ENCODE assay signal across 10 mouse cellular contexts in the genomic region with DNA sequence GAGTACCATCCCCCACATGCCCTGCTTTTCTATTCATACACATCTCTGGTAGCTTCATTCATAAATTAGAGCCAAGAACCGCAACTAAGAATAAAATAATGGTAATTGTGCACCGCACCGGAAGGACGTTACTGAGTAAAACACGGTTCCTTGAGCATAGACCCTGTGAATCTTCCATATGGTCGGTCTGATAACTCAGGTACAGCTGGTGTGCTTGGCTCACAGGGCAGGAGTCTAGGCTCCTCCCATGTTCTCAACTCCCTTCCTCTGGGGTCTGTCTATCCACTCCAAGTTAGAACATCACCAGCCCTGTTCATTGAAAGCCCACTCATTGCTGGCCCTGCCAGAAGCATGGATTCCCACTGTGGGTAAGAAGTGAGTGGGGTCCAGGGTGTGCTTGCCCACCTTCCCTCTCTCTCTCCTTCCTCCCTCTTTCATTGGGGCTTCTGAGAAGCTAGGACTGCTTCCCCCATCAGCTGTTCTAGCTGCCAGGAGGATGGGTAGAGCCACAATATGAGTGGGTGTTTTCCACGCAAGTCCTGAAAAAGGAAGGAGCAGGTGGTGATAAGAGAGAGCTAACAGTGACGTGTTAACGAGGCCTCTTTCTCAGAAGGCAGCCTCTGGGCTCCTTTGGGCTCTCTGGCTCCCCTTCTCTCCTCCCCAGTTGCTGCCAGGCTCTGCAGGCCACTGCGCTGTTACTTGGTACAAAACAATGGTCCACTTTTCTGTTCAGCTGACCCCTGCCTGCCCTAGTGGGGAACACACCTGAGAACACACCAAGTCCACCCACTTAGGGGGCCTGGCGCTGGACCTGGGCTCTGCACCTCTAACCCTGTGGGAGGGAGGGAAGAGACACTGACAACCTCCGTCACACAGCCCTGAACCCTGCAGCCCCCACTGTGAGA. TPM values are rescaled to one million over a fixed set of nuclear protein-coding genes. Genes with fewer than 3 reads are reported as not detected.
A peak's percentile ranks its signal among the peaks of the same experiment; 100 is the strongest.
DNase-seq lines count a peak whose midpoint lies in the region; ATAC-seq and TF ChIP-seq lines count a peak whose summit lies in the region.
"Had no signal": no experiment of that assay in that cellular context is flagged by ENCODE, and none has a peak within 500 bp of the region (broad histone marks: within the 10 kb centered on the region; RNA-seq: fewer than 3 reads in every experiment).

No protein-coding gene starts in this region.

- DNase-seq in heart, adult 2 months = no peak
- DNase-seq in heart, adult 9 months (ENCODE audit: low spot score in 2 of 2) = no peak
- no peak for DNase-seq in limb, embryonic 10.5 days (ENCODE audit: low spot score)
- DNase-seq in c-Kit-positive CD71-positive TER-119-negative erythroid progenitor cells, embryonic 14.5 days (ENCODE audit: low read depth) = peak; percentile 24
- DNase-seq in thymus, adult 2 months = no peak

- peaks cover 2% of the 10 kb centered on the region for H3K36me3 ChIP-seq in heart, adult 2 months (ENCODE audit: control insufficient read depth, insufficient read depth, low read length)
- peaks cover 18% of the 10 kb centered on the region for H3K36me3 ChIP-seq in limb, embryonic 15.5 days
- H3K36me3 ChIP-seq in limb, embryonic 10.5 days = peaks cover 90% of the 10 kb centered on the region
- H3K36me3 ChIP-seq in thymus, adult 2 months (ENCODE audit: control insufficient read depth, insufficient read depth, low read length) = no peaks in the 10 kb centered on the region
- H3K36me3 ChIP-seq: intestine, embryonic 15.5 days had no signal

- no peak for TF ChIP-seq POLR2A in heart, adult 2 months (IDR thresholded peaks at IDR 0.05; ENCODE audit: insufficient read depth, low read depth, low read length)
- no peak for TF ChIP-seq POLR2A in thymus, adult 2 months (IDR thresholded peaks at IDR 0.05; ENCODE audit: control insufficient read depth, extremely low read depth, insufficient read depth, low read length, poor library complexity)

- no peak for TF ChIP-seq CTCF in heart, adult 2 months (IDR thresholded peaks at IDR 0.05)
- TF ChIP-seq CTCF in thymus, adult 2 months (IDR thresholded peaks at IDR 0.05; ENCODE audit: borderline replicate concordance, control insufficient read depth, extremely low read depth, insufficient read depth, low read length, poor library complexity) = no peak

- no peak overlapping the region for H3K4me2 ChIP-seq in limb, embryonic 15.5 days
- H3K4me2 ChIP-seq: intestine, embryonic 15.5 days had no signal

- peak overlapping the region; percentile 83 for H3K27ac ChIP-seq in heart, adult 2 months
- peak overlapping the region; percentile 18; the same call in 1 of the 2 replicates for H3K27ac ChIP-seq in limb, embryonic 15.5 days
- H3K27ac ChIP-seq in limb, embryonic 10.5 days = no peak overlapping the region
- H3K27ac ChIP-seq in thymus, adult 2 months (ENCODE audit: control insufficient read depth, insufficient read depth, low read length) = no peak overlapping the region
- H3K27ac ChIP-seq: intestine, embryonic 15.5 days had no signal

- peaks cover 52% of the 10 kb centered on the region for H3K4me1 ChIP-seq in heart, adult 2 months (ENCODE audit: control insufficient read depth, insufficient read depth, low read length)
- peaks cover 49% of the 10 kb centered on the region for H3K4me1 ChIP-seq in limb, embryonic 15.5 days
- H3K4me1 ChIP-seq in limb, embryonic 10.5 days = no peaks in the 10 kb centered on the region
- H3K4me1 ChIP-seq in thymus, adult 2 months (replicated peaks; ENCODE audit: control insufficient read depth, insufficient read depth, low read length) = peaks cover 30% of the 10 kb centered on the region

- H3K9ac ChIP-seq in heart, adult 2 months (ENCODE audit: low read depth, low read length) = peak overlapping the region; percentile 12
- H3K9ac ChIP-seq in limb, embryonic 15.5 days = no peak overlapping the region
- H3K9ac ChIP-seq: intestine, embryonic 15.5 days had no signal

- no peak for ATAC-seq in limb, embryonic 15.5 days (ENCODE audit: insufficient number of reproducible peaks, low FRiP score, low TSS enrichment, low read depth)
- ATAC-seq in megakaryocyte-erythroid progenitor cell, adult 5-6 weeks (replicated peaks; ENCODE audit: low FRiP score, low TSS enrichment, poor library complexity, severe bottlenecking) = 0 out of 2 replicates have a peak, but pooled peaks have one; percentile 45
- no peak for ATAC-seq in erythroblast, adult 5-6 weeks (replicated peaks; ENCODE audit: low FRiP score, poor library complexity, severe bottlenecking)
- ATAC-seq: CD4-positive, CD25-positive, alpha-beta regulatory T cell, adult 4 months; intestine, embryonic 15.5 days had no signal

- H3K4me3 ChIP-seq in heart, adult 2 months = no peak overlapping the region
- no peak overlapping the region for H3K4me3 ChIP-seq in limb, embryonic 15.5 days
- no peak overlapping the region for H3K4me3 ChIP-seq in limb, embryonic 10.5 days
- H3K4me3 ChIP-seq in thymus, adult 2 months (ENCODE audit: control insufficient read depth, insufficient read depth, low read length) = no peak overlapping the region
- H3K4me3 ChIP-seq: intestine, embryonic 15.5 days had no signal

- WGBS in heart, adult 2 months = 61% methylated on average over 12 of the region's 12 CpGs
- 80% methylated on average over 12 of the region's 12 CpGs for WGBS in limb, embryonic 15.5 days
- WGBS in limb, embryonic 10.5 days = 86% methylated on average over 12 of the region's 12 CpGs
- WGBS in thymus, adult 2 months = 91% methylated on average over 12 of the region's 12 CpGs

- intact Hi-C loops in heart, adult 2 months (cut with DNase I) = no loop called here

- no peaks in the 10 kb centered on the region for H3K27me3 ChIP-seq in heart, adult 2 months (ENCODE audit: control insufficient read depth, insufficient read depth, low read length)
- no peaks in the 10 kb centered on the region for H3K27me3 ChIP-seq in limb, embryonic 15.5 days
- H3K27me3 ChIP-seq in limb, embryonic 10.5 days (ENCODE audit: low read depth, poor library complexity, severe bottlenecking) = no peaks in the 10 kb centered on the region
- no peaks in the 10 kb centered on the region for H3K27me3 ChIP-seq in thymus, adult 2 months (ENCODE audit: control insufficient read depth, insufficient read depth, low read length)
- H3K27me3 ChIP-seq: intestine, embryonic 15.5 days had no signal

- TF ChIP-seq EP300 in heart, adult 2 months (IDR thresholded peaks at IDR 0.05; ENCODE audit: insufficient read depth, low read depth, low read length) = no peak

- H3K79me2 ChIP-seq in heart, adult 2 months (replicated peaks; ENCODE audit: control insufficient read depth, insufficient read depth, low read length) = no peaks in the 10 kb centered on the region; the same call in none of the 2 replicates

- no peaks in the 10 kb centered on the region for H3K9me3 ChIP-seq in limb, embryonic 15.5 days
- H3K9me3 ChIP-seq in limb, embryonic 10.5 days (replicated peaks) = no peaks in the 10 kb centered on the region
- H3K9me3 ChIP-seq: intestine, embryonic 15.5 days had no signal

RNA-seq across cellular contexts. Expression of a gene that starts 14.1 kb away (rescaled TPM):
- 10 to 100 TPM; 61.4 to 71.3 TPM for total RNA-seq in heart, adult 2 months (2021)
- 122 and 171 TPM in 2 replicates for polyA plus RNA-seq in heart, adult 2 months (2012; rRNA removed)
- polyA plus RNA-seq in limb, embryonic 15.5 days (2015; fragmentation: Nextera tagmentation; extraction: Ambion mirVana) = 27.3 and 32.5 TPM in 2 replicates
- polyA plus RNA-seq in limb, embryonic 10.5 days (2016; fragmentation: Nextera tagmentation; extraction: Ambion mirVana) = 23.5 and 26.1 TPM in 2 replicates
- total RNA-seq in megakaryocyte-erythroid progenitor cell, adult 5-6 weeks (2014; fragmentation: Nextera tagmentation) = 18.4 and 29.1 TPM in 2 replicates
- total RNA-seq in megakaryocyte-erythroid progenitor cell, adult 5-6 weeks (2017) = 73.3 and 79.0 TPM in 2 replicates
- polyA plus RNA-seq in thymus, adult 2 months (2012; rRNA removed) = 53.8 and 59.3 TPM in 2 replicates
- 54.8 and 66.0 TPM in 2 replicates for total RNA-seq in erythroblast, adult 5-6 weeks (2015; ENCODE audit: low replicate concordance)
- 9.5 and 13.1 TPM in 2 replicates for total RNA-seq in erythroblast, adult 5-6 weeks (2017; ENCODE audit: low replicate concordance)

RNA-seq across cellular contexts. Expression of a gene that starts 14.7 kb away (rescaled TPM):
- total RNA-seq in heart, adult 2 months (2021) = 10 to 100 TPM; 53.6 to 59.4 TPM
- polyA plus RNA-seq in heart, adult 2 months (2012; rRNA removed) = 64.4 and 84.3 TPM in 2 replicates
- polyA plus RNA-seq in limb, embryonic 15.5 days (2015; fragmentation: Nextera tagmentation; extraction: Ambion mirVana) = 122 and 130 TPM in 2 replicates
- polyA plus RNA-seq in limb, embryonic 10.5 days (2016; fragmentation: Nextera tagmentation; extraction: Ambion mirVana) = 114 and 121 TPM in 2 replicates
- total RNA-seq in megakaryocyte-erythroid progenitor cell, adult 5-6 weeks (2014; fragmentation: Nextera tagmentation) = 51.7 and 55.0 TPM in 2 replicates
- 31.6 and 40.3 TPM in 2 replicates for total RNA-seq in megakaryocyte-erythroid progenitor cell, adult 5-6 weeks (2017)
- polyA plus RNA-seq in thymus, adult 2 months (2012; rRNA removed) = 80.2 and 86.3 TPM in 2 replicates
- 23.4 and 26.1 TPM in 2 replicates for total RNA-seq in erythroblast, adult 5-6 weeks (2015; ENCODE audit: low replicate concordance)
- 2.1 and 10.3 TPM in 2 replicates for total RNA-seq in erythroblast, adult 5-6 weeks (2017; ENCODE audit: low replicate concordance)

Comparison
In these comparisons a context has a peak if more than half of its experiments do, and no peak if none do; other contexts are left out.
1. H3K27ac ChIP-seq: peak in heart, adult 2 months (single experiment) and limb, embryonic 15.5 days (single experiment); none in limb, embryonic 10.5 days (single experiment) and thymus, adult 2 months (single experiment).